Mouse (Mus musculus): ENCODE measurements around the gene Stx16. TPM values are rescaled to one million over a fixed set of nuclear protein-coding genes. Genes with fewer than 3 reads are reported as not detected.

Gene Stx16
- total RNA-seq, 2 experiments from 2014 or later: 42.0 to 54.8 TPM

DNA sequence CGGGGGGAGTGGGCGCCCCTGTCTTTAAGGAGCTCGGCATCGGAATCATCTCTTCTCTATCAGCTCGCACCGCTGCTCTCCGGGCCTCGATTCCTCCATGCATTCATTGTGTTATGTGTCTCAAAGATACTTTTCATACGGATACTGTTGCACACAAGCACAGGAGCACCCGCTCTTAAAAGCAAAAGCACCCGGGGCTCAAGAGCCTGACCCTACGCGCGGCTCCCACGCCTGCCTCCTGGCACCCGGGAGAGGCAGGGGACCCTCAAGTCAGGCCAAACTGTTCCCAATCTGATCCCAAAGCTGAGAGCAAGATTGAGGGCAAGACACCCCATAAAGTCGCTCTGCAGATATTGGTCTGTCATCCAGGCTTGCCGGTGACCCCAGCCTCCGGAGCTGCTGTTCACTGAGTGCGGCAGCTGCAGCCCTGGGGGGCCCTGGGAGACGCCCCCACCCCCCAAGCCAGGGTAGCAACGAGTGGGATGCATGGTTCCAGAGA, 987 bp upstream of the Stx16 start:
- DNase-seq (ENCODE audit: low spot score in 2 of 2): no peak

DNA sequence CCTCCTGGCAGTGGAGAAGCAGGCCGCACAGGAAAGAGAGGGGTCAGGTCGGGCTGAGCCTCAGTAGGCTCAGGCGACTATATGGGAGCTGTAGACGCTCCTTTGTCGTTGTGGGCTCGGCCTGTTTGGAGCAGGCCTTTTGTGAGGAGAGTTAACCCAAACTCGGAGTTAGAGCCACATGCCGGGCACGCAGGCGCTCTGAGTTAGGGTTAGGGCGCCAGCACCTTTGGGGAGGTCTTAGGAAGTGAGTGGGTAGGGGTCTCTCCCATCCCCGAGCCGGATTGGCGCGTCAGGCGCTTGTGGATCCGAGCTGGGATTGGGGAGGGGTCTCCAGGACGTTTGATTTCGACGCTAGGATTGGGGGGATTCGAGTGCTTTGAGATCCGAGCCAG, 321 bp downstream of the Stx16 start:
- no peak for DNase-seq (ENCODE audit: low spot score in 2 of 2)

DNA sequence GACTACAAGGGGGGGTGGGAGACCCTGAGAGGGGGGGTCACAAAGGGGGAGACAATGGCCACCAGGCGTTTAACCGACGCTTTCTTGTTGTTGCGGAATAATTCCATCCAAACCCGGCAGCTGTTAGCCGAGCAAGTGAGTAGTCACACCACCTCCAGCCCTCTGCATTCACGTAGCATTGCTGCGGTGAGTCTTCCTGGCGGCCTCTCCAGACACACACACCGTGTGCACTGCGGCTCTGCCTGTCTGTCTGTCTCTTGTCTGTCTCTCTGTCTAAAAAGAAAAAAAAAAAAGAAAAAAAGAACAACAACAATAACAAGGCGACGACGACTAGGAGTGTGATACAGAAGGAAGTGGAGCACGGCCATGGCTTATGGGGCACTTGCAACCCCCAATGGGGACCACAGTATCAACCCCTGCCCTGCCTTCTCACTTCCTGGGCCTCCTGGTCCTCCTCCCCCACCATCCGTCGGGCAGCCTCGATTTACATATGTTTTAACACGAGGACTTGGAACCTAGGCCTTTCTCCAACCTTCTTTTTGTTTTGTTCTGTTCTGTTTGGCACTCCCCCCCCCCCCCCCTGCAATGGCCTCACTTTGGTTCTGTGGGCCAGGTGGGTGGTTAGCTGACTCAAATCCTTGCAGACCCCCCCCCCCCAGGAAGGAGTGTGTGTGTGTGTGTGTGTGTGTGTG, 1.0 kb downstream of the Stx16 start:
- no peak for DNase-seq (ENCODE audit: low spot score in 2 of 2)

DNA sequence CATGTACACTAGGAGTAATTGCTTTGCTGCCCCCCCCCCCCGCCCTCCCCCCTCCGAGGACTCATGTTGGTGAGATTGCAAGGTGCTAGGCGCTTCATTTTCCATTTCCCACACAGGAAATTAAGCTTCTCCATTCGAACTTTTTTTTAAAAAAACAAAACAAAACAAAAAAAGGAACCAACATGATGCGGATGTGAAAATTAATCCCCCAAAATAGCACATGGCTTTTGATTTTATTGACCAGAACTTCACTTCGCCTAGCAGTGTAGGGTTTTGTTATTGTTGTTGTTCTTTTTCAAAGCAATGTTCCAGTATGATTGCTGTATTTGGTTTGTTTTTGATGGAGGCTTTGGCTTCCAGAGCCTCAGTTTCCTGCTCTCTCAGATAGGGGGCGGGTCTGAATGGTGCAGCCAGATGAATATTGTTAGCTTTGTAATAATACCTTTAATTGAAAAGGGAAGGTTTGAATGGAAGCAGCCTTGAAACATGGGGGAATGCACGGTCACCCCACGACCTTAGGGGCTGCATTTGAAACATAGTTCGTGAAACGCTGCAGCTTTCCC, 1.7 kb downstream of the Stx16 start:
- DNase-seq (ENCODE audit: low spot score in 2 of 2): no peak

DNA sequence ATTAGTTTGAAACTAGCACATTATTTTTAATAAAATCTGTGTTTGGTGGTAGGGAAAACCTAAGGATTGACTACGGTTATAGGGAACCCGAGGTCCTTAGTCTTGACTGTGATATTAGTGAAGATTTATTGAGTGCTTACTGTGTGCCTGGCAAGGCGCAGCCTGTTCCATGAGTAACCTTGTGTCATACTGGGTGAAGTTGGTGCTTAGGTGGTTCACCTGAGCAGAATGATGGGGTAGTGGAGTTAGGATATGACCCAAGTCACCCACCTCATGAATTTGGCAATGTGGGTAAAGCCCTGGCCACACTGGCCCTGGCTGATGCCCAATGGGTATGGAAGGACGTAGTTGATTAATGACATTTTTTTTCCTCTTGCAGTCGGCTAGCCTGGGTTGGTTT, 5.7 kb downstream of the Stx16 start:
- no peak for DNase-seq (ENCODE audit: low spot score in 2 of 2)

DNA sequence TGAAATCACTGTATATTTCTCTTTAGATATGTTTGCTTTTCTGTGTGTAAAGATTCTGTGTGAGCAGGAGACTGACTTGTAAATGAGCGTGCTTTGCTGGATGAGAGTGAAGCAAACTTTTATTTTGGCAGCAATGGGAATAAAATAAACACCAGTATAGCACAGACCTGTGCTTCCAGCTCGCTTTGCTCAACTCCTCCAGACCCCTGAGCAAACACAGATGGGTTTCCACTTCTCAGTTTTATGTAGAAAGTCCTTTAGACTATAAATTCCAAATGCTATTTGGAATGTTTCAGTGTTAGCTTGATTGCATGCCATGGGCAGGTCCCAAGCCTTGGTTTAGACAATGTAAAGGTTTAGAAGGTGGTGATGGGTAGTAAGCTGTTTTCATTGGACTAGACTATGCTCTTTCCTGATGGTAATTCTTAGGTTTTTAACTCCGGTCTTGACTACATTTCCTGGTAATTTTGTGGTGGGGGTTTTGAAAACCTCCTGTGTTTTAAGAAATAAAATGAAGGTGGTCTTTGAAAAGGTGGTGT, 6.3 kb downstream of the Stx16 start:
- DNase-seq (ENCODE audit: low spot score in 2 of 2): no peak

DNA sequence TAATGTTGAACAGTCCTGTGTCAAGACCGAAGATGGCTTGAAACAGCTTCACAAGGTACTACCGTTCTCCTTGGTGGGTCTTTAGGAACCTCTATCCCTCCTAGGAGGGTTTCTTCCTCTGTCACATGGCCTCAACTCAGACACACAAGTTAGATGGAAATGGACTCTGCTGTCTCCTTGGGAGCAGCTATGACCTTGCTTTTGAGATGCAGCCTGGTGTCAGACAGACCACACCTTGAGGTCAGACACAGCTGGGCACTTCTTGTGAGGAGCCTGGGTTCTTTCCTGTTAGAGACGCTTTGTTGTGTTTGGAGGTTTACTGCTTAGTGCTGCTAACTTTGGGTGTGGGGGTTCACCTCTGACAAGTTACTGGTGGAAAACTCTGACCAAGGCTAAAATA, 19.0 kb downstream of the Stx16 start:
- no peak for DNase-seq (ENCODE audit: low spot score in 2 of 2)

DNA sequence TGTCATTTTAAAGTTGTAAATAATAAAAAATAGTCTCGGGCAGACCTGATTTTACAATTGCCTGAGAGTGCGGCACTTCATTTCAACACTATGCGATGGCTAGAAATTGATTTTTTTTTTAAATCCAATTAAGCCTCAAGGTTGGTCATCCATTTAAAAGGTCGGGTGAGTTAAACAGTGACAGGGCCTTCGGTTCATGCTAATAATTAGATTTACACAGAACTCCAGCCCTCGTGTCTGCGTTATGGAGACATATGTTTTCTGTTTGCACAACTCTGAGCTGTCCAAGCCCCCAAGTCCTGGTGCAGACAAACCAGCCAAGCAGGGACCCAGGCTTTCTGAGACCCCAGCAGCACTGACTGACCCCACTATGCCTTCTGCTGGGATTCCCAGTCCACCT, 26.3 kb downstream of the Stx16 start:
- no peak for DNase-seq (ENCODE audit: low spot score in 2 of 2)

DNA sequence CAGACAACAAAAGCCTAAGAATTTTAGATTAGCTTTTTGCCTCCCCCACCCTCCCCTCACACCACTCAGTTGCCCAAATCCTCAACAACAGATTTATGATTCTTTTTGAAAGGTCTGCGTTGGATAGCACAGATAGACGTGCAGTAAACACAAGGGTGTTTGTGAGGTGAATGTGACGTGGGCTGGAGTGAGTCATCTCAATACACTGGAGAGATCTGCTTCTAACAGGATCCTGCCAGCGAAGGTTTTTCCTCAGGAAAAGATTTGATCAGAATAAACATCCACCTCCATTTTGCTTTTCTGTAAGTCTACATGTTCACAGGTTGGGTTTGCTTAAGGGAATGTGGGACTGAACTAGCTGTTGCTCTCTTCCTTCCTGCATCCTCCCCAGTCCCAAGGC, 27.4 kb downstream of the Stx16 start:
- no peak for DNase-seq (ENCODE audit: low spot score in 2 of 2)

DNA sequence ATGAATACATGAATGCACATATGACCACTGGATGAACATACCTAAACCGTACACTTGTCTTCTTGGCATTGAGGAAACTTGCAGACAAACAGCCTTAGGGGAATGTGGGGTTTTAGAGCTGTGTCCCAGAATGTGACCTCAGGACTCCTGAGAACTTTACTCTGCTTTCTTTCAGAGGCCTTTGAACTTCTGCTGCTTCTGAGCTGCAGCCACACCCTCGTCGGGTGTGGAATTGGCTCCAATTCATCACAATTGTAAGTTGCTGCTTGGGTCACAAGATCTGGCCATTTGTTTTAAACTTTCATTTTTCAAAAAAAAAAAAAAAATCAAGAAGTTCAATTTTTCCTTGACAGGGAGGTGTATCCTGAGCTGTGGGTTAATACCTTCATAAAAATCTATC, 31.3 kb downstream of the Stx16 start:
- no peak for DNase-seq (ENCODE audit: low spot score in 2 of 2)

DNA sequence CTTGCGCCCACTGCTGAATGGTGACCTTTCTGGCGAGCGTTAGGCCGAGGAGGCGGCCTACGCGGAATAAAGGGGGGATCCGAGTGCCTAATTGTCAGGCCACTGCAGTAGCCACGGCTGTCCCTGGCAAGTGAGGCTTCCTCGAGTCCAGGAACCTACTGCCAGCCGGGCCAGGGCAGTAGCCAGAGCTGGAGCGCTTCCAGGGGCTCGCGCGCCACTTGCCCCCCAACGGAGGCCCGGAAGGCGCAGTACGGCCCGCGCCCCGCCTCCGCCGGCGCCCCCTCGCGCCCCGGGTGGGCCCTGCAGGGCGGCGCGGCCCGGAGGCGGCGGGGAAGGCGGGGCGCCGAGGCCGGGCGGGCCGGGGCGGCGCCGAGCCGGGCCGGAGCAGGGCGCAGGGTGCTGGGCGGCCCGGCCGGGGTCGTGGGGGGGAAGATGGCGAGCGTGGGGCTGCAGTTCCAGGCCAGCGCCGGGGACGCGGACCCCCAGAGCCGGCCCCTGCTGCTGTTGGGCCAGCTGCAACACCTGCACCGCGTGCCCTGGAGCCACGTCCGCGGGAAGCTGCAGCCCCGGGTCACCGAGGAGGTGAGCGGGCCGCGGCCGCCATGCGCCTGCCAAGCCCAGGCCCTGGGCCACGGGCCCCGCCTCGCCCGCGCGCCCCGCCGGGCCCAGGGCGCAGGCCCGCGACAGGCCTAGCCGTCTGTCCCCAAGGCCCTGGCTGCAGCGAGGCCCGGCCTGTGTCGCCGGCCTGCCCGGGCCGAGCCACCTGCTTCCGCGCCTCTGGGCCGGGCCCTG, 34.1 kb downstream of the Stx16 start, which contains the start of gene Npepl1:
TSS of gene Npepl1 (plus strand) at position 359 of the 792 bp plus-strand sequence.
- peak; percentile 20 to 38 for DNase-seq (ENCODE audit: low spot score in 2 of 2)

DNA sequence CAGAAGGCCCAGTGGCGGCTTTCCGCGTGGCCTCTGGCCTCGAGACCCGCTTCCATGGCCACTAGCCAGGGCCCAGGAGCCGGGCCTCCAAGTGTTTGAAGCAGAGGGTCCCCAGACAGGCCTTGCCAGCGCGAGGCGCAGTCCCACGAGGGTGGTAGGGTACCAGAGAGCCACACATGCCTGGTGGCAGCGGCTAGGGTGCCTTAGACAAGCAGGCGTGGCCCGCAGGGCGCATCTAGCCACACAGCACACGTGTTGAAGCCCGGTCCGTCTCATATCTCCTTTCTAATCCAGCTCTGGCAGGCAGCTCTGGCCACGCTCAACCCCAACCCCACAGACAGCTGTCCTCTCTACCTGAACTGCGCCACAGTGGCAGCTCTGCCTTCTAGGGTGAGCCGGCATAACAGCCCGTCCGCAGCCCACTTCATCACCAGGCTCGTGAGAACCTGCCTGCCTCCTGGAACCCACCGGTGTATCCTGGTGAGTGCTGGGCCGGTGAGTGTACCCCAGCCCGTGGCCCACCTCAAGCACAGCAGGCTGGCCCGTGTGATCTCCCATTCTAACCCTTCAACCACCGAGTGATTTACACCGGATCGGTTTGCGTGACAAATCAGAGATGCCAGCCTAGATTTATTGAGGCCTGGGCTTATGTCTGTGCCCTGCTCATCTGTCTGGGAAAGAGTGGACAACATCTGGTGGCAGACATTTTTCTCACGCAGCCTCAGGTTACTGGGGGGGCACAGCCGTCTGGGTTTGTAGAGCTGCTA, 34.9 kb downstream of the Stx16 start:
- DNase-seq (ENCODE audit: low spot score in 2 of 2): peak; percentile 24 to 27

DNA sequence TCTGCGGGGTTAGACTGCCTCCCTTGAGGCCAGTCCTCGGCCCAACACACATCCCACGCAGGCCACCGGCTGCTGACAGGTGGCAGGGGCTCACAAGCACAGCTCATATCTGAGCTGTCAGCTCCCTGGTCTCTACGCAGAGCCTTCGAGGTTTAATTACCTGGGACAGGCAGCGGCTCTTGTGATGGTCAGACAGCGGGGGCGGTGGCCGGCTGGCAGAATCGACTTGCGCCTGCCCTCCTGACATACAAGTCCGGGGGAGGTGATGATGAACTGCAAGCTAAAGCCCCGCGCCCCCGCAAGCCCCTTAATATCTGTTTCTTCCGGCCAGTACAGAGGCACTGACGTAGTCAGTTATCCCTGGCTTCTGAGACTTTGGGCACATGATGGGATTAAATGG, 36.8 kb downstream of the Stx16 start:
- DNase-seq (ENCODE audit: low spot score in 2 of 2): no peak

DNA sequence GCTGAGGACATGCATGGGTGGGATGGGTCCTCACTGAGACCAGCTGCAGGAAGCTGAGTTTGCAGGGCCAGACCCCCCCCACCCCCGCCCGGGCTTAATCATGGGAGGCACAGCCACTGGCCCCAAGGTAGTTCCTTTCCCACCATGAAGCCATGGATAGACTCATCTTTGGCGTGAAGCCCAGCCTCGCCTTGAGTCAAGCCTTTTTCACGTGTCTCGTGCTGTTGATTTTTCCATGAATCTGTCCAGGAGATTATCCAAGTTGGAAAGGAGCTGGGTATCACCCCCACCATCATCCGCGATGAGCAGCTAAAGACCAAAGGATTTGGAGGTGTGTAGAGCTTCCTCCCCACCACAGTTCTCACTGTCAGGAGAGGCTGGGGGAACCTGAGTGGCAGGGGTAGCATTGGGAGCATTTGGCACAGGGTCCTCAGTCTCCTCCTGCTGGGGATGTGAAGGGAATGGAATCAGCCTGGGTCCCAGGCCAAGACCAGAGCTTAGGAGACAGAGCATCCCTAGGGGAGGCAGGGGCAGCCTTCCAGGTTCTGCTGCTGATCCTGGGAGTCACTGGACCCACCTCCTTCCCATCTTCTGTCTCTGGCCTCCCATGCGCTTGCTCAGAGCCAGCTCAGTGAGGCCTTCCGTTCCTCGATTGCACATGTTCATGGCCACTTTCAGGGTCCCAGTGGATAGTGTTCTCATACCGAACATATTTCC, 38.2 kb downstream of the Stx16 start:
- no peak for DNase-seq (ENCODE audit: low spot score in 2 of 2)

DNA sequence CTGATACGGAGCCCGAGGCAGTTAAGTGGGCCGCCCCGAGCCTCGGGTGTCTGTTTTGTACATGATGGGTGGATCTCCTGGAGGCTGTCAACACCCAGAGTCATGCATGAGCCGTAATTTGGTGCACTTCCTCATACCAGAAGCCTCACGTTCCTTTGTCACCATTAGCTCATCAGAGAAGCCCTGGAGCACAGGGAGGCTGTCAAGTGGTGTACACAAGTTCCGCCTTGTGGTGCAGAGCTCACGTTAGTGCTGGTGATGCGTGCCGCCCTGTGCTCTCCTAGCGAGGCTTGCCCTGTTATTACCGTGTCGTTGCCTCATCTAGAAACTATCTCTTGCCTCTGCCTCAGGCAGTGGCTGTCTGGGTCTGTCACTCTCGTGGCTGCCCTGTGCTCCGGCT, 40.8 kb downstream of the Stx16 start:
- no peak for DNase-seq (ENCODE audit: low spot score in 2 of 2)

DNA sequence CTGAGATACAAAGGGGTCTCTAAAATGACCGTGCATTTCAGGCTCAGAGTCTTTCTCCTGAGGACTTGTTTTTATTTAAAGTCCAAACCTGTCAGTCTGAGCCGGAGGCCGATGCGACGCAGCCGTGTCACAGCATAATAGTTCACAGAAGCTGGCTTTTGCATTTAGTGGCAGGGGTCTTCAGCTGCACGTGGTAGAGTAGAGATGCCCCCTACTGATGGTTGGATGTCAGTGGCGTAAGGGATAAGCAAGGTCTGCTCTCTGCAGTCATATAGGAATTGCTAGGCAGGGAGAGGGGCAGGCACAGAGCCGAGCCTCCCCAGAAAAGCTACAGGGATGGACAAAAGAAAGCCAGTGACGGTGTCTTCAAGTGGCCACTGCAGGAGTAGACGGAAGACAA, 42.0 kb downstream of the Stx16 start:
- DNase-seq (ENCODE audit: low spot score in 2 of 2): no peak

DNA sequence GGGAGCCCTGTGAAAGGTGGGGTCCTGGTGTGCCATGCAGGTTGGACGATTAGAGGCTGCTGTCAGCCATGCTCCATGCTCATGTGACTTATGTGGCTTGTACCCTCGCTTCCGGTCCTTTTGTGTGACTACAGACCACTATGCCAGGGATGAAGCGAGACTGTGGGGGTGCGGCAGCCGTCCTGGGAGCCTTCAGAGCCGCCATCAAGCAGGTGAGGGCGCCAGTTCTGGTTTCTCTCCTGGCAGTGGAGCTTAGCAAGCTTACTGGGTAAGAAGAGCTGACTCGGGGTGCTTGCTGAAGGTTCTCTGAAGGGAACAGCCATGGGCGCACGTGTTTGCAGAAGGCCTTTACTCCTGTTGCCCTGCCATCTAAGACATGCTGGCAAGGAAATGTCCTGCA, 43.2 kb downstream of the Stx16 start:
- DNase-seq (ENCODE audit: low spot score in 2 of 2): no peak

DNA sequence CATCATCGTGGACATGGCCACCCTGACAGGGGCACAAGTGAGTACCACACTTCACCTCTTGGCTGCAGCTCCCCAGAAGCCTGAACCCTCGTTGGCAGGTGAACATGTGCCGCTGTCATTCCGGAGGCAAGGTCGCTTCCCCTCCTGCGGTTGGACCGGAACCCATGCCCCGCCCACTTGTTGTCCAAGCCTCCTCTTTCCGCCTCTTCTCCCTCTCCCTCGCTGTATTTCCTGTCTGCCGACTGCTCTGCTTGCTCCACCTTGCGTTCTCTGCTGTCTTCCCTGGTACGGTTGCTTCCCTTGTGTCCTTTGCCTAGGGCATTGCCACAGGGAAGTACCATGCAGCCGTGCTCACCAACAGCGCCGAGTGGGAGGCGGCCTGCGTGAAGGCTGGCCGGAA, 44.5 kb downstream of the Stx16 start:
- no peak for DNase-seq (ENCODE audit: low spot score in 2 of 2)

DNA sequence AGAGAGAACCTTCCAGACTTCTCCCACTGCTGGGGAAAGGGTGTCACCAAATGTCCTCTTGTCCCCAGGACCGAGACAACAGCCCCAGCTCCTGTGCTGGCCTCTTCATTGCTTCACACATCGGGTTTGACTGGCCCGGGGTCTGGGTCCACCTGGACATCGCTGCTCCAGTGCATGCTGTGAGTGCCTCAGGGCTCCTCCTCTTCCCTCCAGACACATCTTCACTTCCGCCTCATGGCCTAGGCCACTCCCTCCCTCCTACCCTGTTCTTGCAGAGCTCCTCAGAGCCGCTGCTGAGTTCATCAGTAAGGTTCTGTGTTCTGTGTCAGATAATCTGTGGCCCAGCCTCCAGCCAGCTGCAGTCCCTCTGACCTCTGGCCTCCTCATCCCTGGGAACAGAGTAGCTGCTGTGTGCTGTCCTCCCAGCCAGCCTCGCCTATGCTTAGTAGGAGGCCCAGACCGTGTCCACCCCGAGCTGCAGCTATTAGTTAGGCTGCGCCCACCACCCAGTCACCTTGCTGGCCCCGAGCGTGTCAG, 45.4 kb downstream of the Stx16 start:
- DNase-seq (ENCODE audit: low spot score in 2 of 2): no peak

DNA sequence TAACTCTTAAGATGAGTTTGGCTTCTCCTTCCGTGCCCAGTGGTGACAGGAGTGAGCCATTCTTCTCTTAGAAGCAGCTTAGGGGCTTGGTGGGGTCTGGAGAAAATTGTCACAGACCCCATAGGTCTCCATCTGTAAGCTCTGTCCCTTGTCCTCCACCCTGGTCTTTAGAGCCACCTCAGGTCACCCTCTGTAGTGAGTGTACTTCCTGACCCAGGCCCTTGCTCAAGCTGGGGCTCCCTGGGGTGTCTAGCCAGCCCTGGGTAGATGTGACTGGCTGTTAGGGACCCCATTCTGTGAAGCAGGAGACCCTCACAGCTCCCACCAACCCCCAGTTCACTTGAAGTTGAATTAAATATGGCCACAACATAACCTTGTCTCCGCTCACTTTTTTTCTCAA, 46.2 kb downstream of the Stx16 start:
- no peak for DNase-seq (ENCODE audit: low spot score in 2 of 2)

Measured in adrenal gland, postnatal 4 days (tissue).